Mouse (Mus musculus): Measurements from ENCODE around the gene Srr. TPM values are rescaled to one million over a fixed set of nuclear protein-coding genes. Genes with fewer than 3 reads are reported as not detected.

Srr gene
- polyA plus RNA-seq, 1 experiment: 7.7 TPM

DNA sequence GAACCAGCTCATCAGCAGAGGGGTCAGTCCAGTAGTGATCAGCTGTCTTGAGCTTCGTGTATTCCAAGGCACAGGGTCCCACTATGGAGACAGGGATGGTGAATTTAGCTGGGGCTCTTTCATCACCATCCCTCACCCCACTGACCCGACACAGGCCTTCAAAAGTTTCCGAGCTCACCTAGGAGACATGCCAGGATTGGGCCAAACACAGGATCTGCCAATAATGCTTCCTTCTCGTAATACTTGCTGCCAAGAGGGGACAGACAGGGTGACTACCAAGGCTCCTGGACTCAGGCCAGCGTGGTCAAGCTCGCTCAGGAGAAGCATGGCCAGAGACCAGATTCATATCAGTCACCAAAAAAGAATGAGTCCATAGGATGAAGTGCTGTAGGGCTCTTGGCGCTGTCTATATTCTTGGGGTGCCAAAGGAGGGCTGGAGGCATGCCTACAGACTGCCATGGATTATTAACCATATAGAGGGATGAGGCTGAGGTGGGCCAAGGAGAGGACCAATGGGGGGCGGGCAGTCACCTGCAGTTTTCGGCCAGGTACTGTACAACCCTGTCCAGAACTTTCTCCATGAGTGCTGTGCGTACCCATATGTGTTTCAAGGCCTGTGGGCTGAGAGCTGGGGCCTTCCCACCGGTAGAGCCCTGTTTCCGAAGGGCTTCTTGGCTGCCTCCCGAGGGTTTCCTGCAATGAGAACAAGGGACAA is 57.5 kb downstream of the Srr start:
- Histone ChIP-seq H3K27me3 (ENCODE audit: control insufficient read depth, insufficient read depth, low read length) (no peaks in the 10 kb centered on the region), H3K36me3 (ENCODE audit: control insufficient read depth, insufficient read depth, low read length) (no peaks in the 10 kb centered on the region), H3K4me1 (replicated peaks; ENCODE audit: control insufficient read depth, insufficient read depth, low read length) (no peaks in the 10 kb centered on the region), H3K27ac (ENCODE audit: control insufficient read depth, insufficient read depth, low read length) (no peak overlapping the region), H3K4me3 (ENCODE audit: control insufficient read depth, insufficient read depth, low read length) (no peak overlapping the region)
- WGBS: 92% methylated on average over 13 of the region's 13 CpGs
- DNase-seq: no peak
- TF ChIP-seq CTCF (IDR thresholded peaks at IDR 0.05; ENCODE audit: borderline replicate concordance, control insufficient read depth, extremely low read depth, insufficient read depth, low read length, poor library complexity) (no peak), POLR2A (IDR thresholded peaks at IDR 0.05; ENCODE audit: control insufficient read depth, extremely low read depth, insufficient read depth, low read length, poor library complexity) (no peak)

- DNase-seq: no peak
Observed at GRCm38 (mm10) chr11:74867181-74867580, 58.6 kb downstream of the Srr start.

GRCm38 (mm10) chr11:74866640-74867039 is 59.1 kb downstream of the Srr start:
- TF ChIP-seq POLR2A (IDR thresholded peaks at IDR 0.05; ENCODE audit: control insufficient read depth, extremely low read depth, insufficient read depth, low read length, poor library complexity) (no peak), CTCF (IDR thresholded peaks at IDR 0.05; ENCODE audit: borderline replicate concordance, control insufficient read depth, extremely low read depth, insufficient read depth, low read length, poor library complexity) (no peak)
- H3K4me1 ChIP-seq (replicated peaks; ENCODE audit: control insufficient read depth, insufficient read depth, low read length): no peaks in the 10 kb centered on the region
- DNase-seq: no peak
- no peak overlapping the region for H3K4me3 ChIP-seq (ENCODE audit: control insufficient read depth, insufficient read depth, low read length)
- H3K27ac ChIP-seq (ENCODE audit: control insufficient read depth, insufficient read depth, low read length): no peak overlapping the region
- H3K36me3 ChIP-seq (ENCODE audit: control insufficient read depth, insufficient read depth, low read length): no peaks in the 10 kb centered on the region
- no peaks in the 10 kb centered on the region for H3K27me3 ChIP-seq (ENCODE audit: control insufficient read depth, insufficient read depth, low read length)
- WGBS: 91% methylated on average over 4 of the region's 4 CpGs

More at GRCm38 (mm10) chr11:74867181-74867580, 58.6 kb downstream of the Srr start:
- Histone ChIP-seq H3K27ac (ENCODE audit: control insufficient read depth, insufficient read depth, low read length) (no peak overlapping the region), H3K27me3 (ENCODE audit: control insufficient read depth, insufficient read depth, low read length) (no peaks in the 10 kb centered on the region), H3K4me3 (ENCODE audit: control insufficient read depth, insufficient read depth, low read length) (no peak overlapping the region), H3K4me1 (replicated peaks; ENCODE audit: control insufficient read depth, insufficient read depth, low read length) (no peaks in the 10 kb centered on the region), H3K36me3 (ENCODE audit: control insufficient read depth, insufficient read depth, low read length) (no peaks in the 10 kb centered on the region)
- WGBS: 94% methylated on average over 2 of the region's 2 CpGs
- no peak for TF ChIP-seq POLR2A (IDR thresholded peaks at IDR 0.05; ENCODE audit: control insufficient read depth, extremely low read depth, insufficient read depth, low read length, poor library complexity)
- TF ChIP-seq CTCF (IDR thresholded peaks at IDR 0.05; ENCODE audit: borderline replicate concordance, control insufficient read depth, extremely low read depth, insufficient read depth, low read length, poor library complexity): no peak

- Histone ChIP-seq H3K4me3 (ENCODE audit: control insufficient read depth, insufficient read depth, low read length) (no peak overlapping the region), H3K27ac (ENCODE audit: control insufficient read depth, insufficient read depth, low read length) (no peak overlapping the region), H3K27me3 (ENCODE audit: control insufficient read depth, insufficient read depth, low read length) (no peaks in the 10 kb centered on the region), H3K36me3 (ENCODE audit: control insufficient read depth, insufficient read depth, low read length) (no peaks in the 10 kb centered on the region), H3K4me1 (replicated peaks; ENCODE audit: control insufficient read depth, insufficient read depth, low read length) (no peaks in the 10 kb centered on the region)
- TF ChIP-seq CTCF (IDR thresholded peaks at IDR 0.05; ENCODE audit: borderline replicate concordance, control insufficient read depth, extremely low read depth, insufficient read depth, low read length, poor library complexity) (no peak), POLR2A (IDR thresholded peaks at IDR 0.05; ENCODE audit: control insufficient read depth, extremely low read depth, insufficient read depth, low read length, poor library complexity) (no peak)
- DNase-seq: no peak
- 95% methylated on average over 9 of the region's 9 CpGs for WGBS
Observed at GRCm38 (mm10) chr11:74865252-74865651, 60.5 kb downstream of the Srr start.

- H3K27ac ChIP-seq (ENCODE audit: control insufficient read depth, insufficient read depth, low read length): no peak overlapping the region
- no peak overlapping the region for H3K4me3 ChIP-seq (ENCODE audit: control insufficient read depth, insufficient read depth, low read length)
- no peaks in the 10 kb centered on the region for H3K27me3 ChIP-seq (ENCODE audit: control insufficient read depth, insufficient read depth, low read length)
- TF ChIP-seq CTCF (IDR thresholded peaks at IDR 0.05; ENCODE audit: borderline replicate concordance, control insufficient read depth, extremely low read depth, insufficient read depth, low read length, poor library complexity) (no peak), POLR2A (IDR thresholded peaks at IDR 0.05; ENCODE audit: control insufficient read depth, extremely low read depth, insufficient read depth, low read length, poor library complexity) (no peak)
- WGBS: 97% methylated on average over 9 of the region's 9 CpGs
- DNase-seq: no peak
- no peaks in the 10 kb centered on the region for H3K36me3 ChIP-seq (ENCODE audit: control insufficient read depth, insufficient read depth, low read length)
- H3K4me1 ChIP-seq (replicated peaks; ENCODE audit: control insufficient read depth, insufficient read depth, low read length): no peaks in the 10 kb centered on the region
Observed at GRCm38 (mm10) chr11:74864421-74864820, 61.3 kb downstream of the Srr start.

GRCm38 (mm10) chr11:74863471-74863870 is 62.3 kb downstream of the Srr start:
- no peak overlapping the region for H3K4me3 ChIP-seq (ENCODE audit: control insufficient read depth, insufficient read depth, low read length)
- DNase-seq: no peak
- TF ChIP-seq CTCF (IDR thresholded peaks at IDR 0.05; ENCODE audit: borderline replicate concordance, control insufficient read depth, extremely low read depth, insufficient read depth, low read length, poor library complexity) (no peak), POLR2A (IDR thresholded peaks at IDR 0.05; ENCODE audit: control insufficient read depth, extremely low read depth, insufficient read depth, low read length, poor library complexity) (no peak)
- H3K36me3 ChIP-seq (ENCODE audit: control insufficient read depth, insufficient read depth, low read length): no peaks in the 10 kb centered on the region
- no peaks in the 10 kb centered on the region for H3K4me1 ChIP-seq (replicated peaks; ENCODE audit: control insufficient read depth, insufficient read depth, low read length)
- H3K27me3 ChIP-seq (ENCODE audit: control insufficient read depth, insufficient read depth, low read length): no peaks in the 10 kb centered on the region
- no peak overlapping the region for H3K27ac ChIP-seq (ENCODE audit: control insufficient read depth, insufficient read depth, low read length)
- 81% methylated on average over 11 of the region's 11 CpGs for WGBS
